Mouse (Mus musculus) lung, embryonic 16.5 days (tissue): ENCODE data around the gene Arhgap6. TPM values are rescaled to one million over a fixed set of nuclear protein-coding genes. Genes with fewer than 3 reads are reported as not detected.

Experiments used
- ATAC-seq: fragments of 200-750 bp; cut with Nextera tagmentation; 2 replicates; pipeline ENCODE4 v1.8.0; 2017; ENCODE audit warnings: low read depth, mild to moderate bottlenecking, moderate library complexity
- H3K27ac ChIP-seq: fragments of 300-500 bp; sonication (generic); 2 replicates; pipeline ENCODE4 v1.5.1; 2014; ENCODE audit warnings: mild to moderate bottlenecking, control low read depth, low read length
- H3K27me3 ChIP-seq: fragments of 300-500 bp; sonication (generic); 2 replicates; pipeline ENCODE4 v1.6.1; 2014; ENCODE audit warnings: low read depth, low read length, mixed read lengths; ENCODE audit not compliant: control insufficient read depth, insufficient read depth
- H3K36me3 ChIP-seq: fragments of 300-500 bp; sonication (generic); 2 replicates; pipeline ENCODE4 v1.6.1; 2014; ENCODE audit warnings: low read length; ENCODE audit not compliant: control insufficient read depth, insufficient read depth
- H3K4me1 ChIP-seq: fragments of 300-500 bp; sonication (generic); replicated peaks from 2 replicates; pipeline ENCODE4 v1.6.1; 2014; ENCODE audit warnings: low read length, mixed read lengths; ENCODE audit not compliant: control insufficient read depth, insufficient read depth
- H3K4me2 ChIP-seq: fragments of 300-500 bp; sonication (generic); 2 replicates; pipeline ENCODE4 v1.6.1; 2014; ENCODE audit warnings: low read depth, low read length, control low read depth
- H3K4me3 ChIP-seq: fragments of 300-500 bp; sonication (generic); 2 replicates; pipeline ENCODE4 v1.5.1; 2014; ENCODE audit warnings: mild to moderate bottlenecking, low read length, control low read depth
- H3K9ac ChIP-seq: fragments of 300-500 bp; sonication (generic); 2 replicates; pipeline ENCODE4 v1.6.1; 2014; ENCODE audit warnings: low read length, control low read depth
- H3K9me3 ChIP-seq: fragments of 300-500 bp; sonication (generic); 2 replicates; pipeline ENCODE4 v1.6.1; 2016; ENCODE audit warnings: low read length; ENCODE audit not compliant: control insufficient read depth
- WGBS: fragments of 180-500 bp; shearing (Covaris S2); extraction: QIAGEN DNeasy Blood & Tissue Kit; methylation state at CpG from one replicate; pipeline ENCODE4 v1.1.7; 2014; 5-methylcytosine and 5-hydroxymethylcytosine counted together
- polyA plus RNA-seq: library from polyadenylated mRNA; unstranded; fragments of >200 nt; fragmentation: Nextera tagmentation; extraction: Ambion mirVana; gene quantifications from 2 replicates; pipeline ENCODE4 v1.2.1, GENCODE M21; 2015

Gene Arhgap6
- polyA plus RNA-seq, 1 experiment from 2014 or later = 13.7 TPM

GRCm38 (mm10) chrX:168941684-168942083 lies 146.8 kb downstream of the Arhgap6 start:
- 69% methylated on average over 5 of the region's 5 CpGs for WGBS

GRCm38 (mm10) chrX:168943217-168943616 lies 148.3 kb downstream of the Arhgap6 start:
- 68% methylated on average over 4 of the region's 4 CpGs for WGBS
- ATAC-seq = no peak
- Histone ChIP-seq H3K27ac (no peak overlapping the region), H3K4me2 (no peak overlapping the region), H3K27me3 (no peaks in the 10 kb centered on the region), H3K4me1 (no peaks in the 10 kb centered on the region), H3K9me3 (no peaks in the 10 kb centered on the region), H3K9ac (no peak overlapping the region), H3K4me3 (no peak overlapping the region), H3K36me3 (no peaks in the 10 kb centered on the region)

More at GRCm38 (mm10) chrX:168941684-168942083, 146.8 kb downstream of the Arhgap6 start:
- H3K36me3 ChIP-seq = no peaks in the 10 kb centered on the region
- no peaks in the 10 kb centered on the region for H3K9me3 ChIP-seq
- no peaks in the 10 kb centered on the region for H3K27me3 ChIP-seq
- no peak overlapping the region for H3K9ac ChIP-seq
- no peak for ATAC-seq
- no peak overlapping the region for H3K27ac ChIP-seq
- H3K4me1 ChIP-seq = no peaks in the 10 kb centered on the region
- H3K4me3 ChIP-seq = no peak overlapping the region
- H3K4me2 ChIP-seq = no peak overlapping the region

- no peaks in the 10 kb centered on the region for H3K9me3 ChIP-seq
- H3K4me2 ChIP-seq = no peak overlapping the region
- WGBS = 58% methylated on average over 1 of the region's 1 CpGs
- H3K27ac ChIP-seq = no peak overlapping the region
- no peak overlapping the region for H3K4me3 ChIP-seq
- no peak for ATAC-seq
- H3K36me3 ChIP-seq = no peaks in the 10 kb centered on the region
- H3K27me3 ChIP-seq = peaks cover 3% of the 10 kb centered on the region; the same call in 1 of the 2 replicates
- no peaks in the 10 kb centered on the region for H3K4me1 ChIP-seq
- no peak overlapping the region for H3K9ac ChIP-seq
Measured at GRCm38 (mm10) chrX:168975444-168975843, 180.5 kb downstream of the Arhgap6 start.

GRCm38 (mm10) chrX:168977776-168978175 lies 182.9 kb downstream of the Arhgap6 start:
- Histone ChIP-seq H3K4me2 (no peak overlapping the region), H3K27me3 (peaks cover 3% of the 10 kb centered on the region; the same call in 1 of the 2 replicates), H3K4me3 (no peak overlapping the region), H3K4me1 (no peaks in the 10 kb centered on the region), H3K36me3 (no peaks in the 10 kb centered on the region), H3K27ac (no peak overlapping the region), H3K9me3 (no peaks in the 10 kb centered on the region), H3K9ac (no peak overlapping the region)
- WGBS = 48% methylated on average over 3 of the region's 3 CpGs
- ATAC-seq = no peak

GRCm38 (mm10) chrX:168980370-168980769 lies 185.5 kb downstream of the Arhgap6 start:
- Histone ChIP-seq H3K4me2 (no peak overlapping the region), H3K9ac (no peak overlapping the region), H3K4me1 (no peaks in the 10 kb centered on the region), H3K36me3 (no peaks in the 10 kb centered on the region), H3K9me3 (no peaks in the 10 kb centered on the region), H3K27ac (no peak overlapping the region), H3K27me3 (peaks cover 3% of the 10 kb centered on the region; the same call in 1 of the 2 replicates), H3K4me3 (no peak overlapping the region)
- peak; percentile 95 for ATAC-seq
- WGBS = 47% methylated on average over 2 of the region's 2 CpGs

- H3K27ac ChIP-seq = no peak overlapping the region
- ATAC-seq = no peak
- H3K4me1 ChIP-seq = no peaks in the 10 kb centered on the region
- no peaks in the 10 kb centered on the region for H3K9me3 ChIP-seq
- no peak overlapping the region for H3K4me3 ChIP-seq
- no peak overlapping the region for H3K4me2 ChIP-seq
- no peaks in the 10 kb centered on the region for H3K36me3 ChIP-seq
- WGBS = 54% methylated on average over 1 of the region's 1 CpGs
- peaks cover 5% of the 10 kb centered on the region for H3K27me3 ChIP-seq
- no peak overlapping the region for H3K9ac ChIP-seq
Measured at GRCm38 (mm10) chrX:169007066-169007465, 212.2 kb downstream of the Arhgap6 start.

- H3K4me2 ChIP-seq = no peak overlapping the region
- H3K4me1 ChIP-seq = no peaks in the 10 kb centered on the region
- no peaks in the 10 kb centered on the region for H3K9me3 ChIP-seq
- H3K4me3 ChIP-seq = no peak overlapping the region
- peaks cover 7% of the 10 kb centered on the region for H3K27me3 ChIP-seq
- no peaks in the 10 kb centered on the region for H3K36me3 ChIP-seq
- ATAC-seq = no peak
- no peak overlapping the region for H3K27ac ChIP-seq
- no peak overlapping the region for H3K9ac ChIP-seq
Measured at GRCm38 (mm10) chrX:169012701-169013100, 217.8 kb downstream of the Arhgap6 start.

GRCm38 (mm10) chrX:169034390-169034789 lies 239.5 kb downstream of the Arhgap6 start:
- WGBS = 92% methylated on average over 1 of the region's 1 CpGs
- no peak overlapping the region for H3K4me3 ChIP-seq

GRCm38 (mm10) chrX:169036403-169037296 lies 241.8 kb downstream of the Arhgap6 start:
- Histone ChIP-seq H3K4me1 (no peaks in the 10 kb centered on the region), H3K4me2 (peak overlapping the region; percentile 54), H3K9me3 (no peaks in the 10 kb centered on the region), H3K36me3 (no peaks in the 10 kb centered on the region), H3K27me3 (no peaks in the 10 kb centered on the region), H3K27ac (peak overlapping the region; percentile 76), H3K4me3 (peak overlapping the region; percentile 54), H3K9ac (peak overlapping the region; percentile 65)
- 19% methylated on average over 31 of the region's 32 CpGs for WGBS
- ATAC-seq = peak; percentile 97

More at GRCm38 (mm10) chrX:169034390-169034789, 239.5 kb downstream of the Arhgap6 start:
- no peaks in the 10 kb centered on the region for H3K4me1 ChIP-seq
- H3K4me2 ChIP-seq = no peak overlapping the region
- H3K36me3 ChIP-seq = no peaks in the 10 kb centered on the region
- no peaks in the 10 kb centered on the region for H3K9me3 ChIP-seq
- no peak overlapping the region for H3K9ac ChIP-seq
- H3K27ac ChIP-seq = no peak overlapping the region
- no peaks in the 10 kb centered on the region for H3K27me3 ChIP-seq
- no peak for ATAC-seq
